Mouse (Mus musculus) liver, adult 2 months (tissue): ENCODE measurements around the gene Card11. TPM values are rescaled to one million over a fixed set of nuclear protein-coding genes. Genes with fewer than 3 reads are reported as not detected.

Experiments
- DNase-seq: peaks from one replicate; pipeline ENCODE4 v3.0.0-alpha.2; 2011; ENCODE audit warnings: low read depth, low spot score; ENCODE audit errors: extremely low read depth
- H3K27ac ChIP-seq: fragments of 200-500 bp; replicated peaks from 2 replicates; pipeline ENCODE4 v1.5.1; 2012; ENCODE audit warnings: low read depth, mild to moderate bottlenecking, control low read depth, inconsistent platforms, low read length; ENCODE audit not compliant: insufficient read depth
- H3K27me3 ChIP-seq: fragments of 200-500 bp; 2 replicates; pipeline ENCODE4 v1.6.1; 2012; ENCODE audit warnings: mild to moderate bottlenecking, moderate library complexity, low read length, inconsistent platforms; ENCODE audit not compliant: control insufficient read depth, insufficient read depth
- H3K36me3 ChIP-seq: fragments of 200-500 bp; 2 replicates; pipeline ENCODE4 v1.6.1; 2012; ENCODE audit warnings: low read length, inconsistent platforms; ENCODE audit not compliant: control insufficient read depth, insufficient read depth
- H3K4me1 ChIP-seq: fragments of 200-500 bp; 2 replicates; pipeline ENCODE4 v1.6.1; 2011; ENCODE audit warnings: low read length; ENCODE audit not compliant: control insufficient read depth, insufficient read depth
- H3K4me3 ChIP-seq: fragments of 200-500 bp; 2 replicates; pipeline ENCODE4 v1.5.1; 2011; ENCODE audit warnings: low read depth, mild to moderate bottlenecking, control low read depth, low read length, moderate library complexity; ENCODE audit not compliant: insufficient read depth
- H3K79me2 ChIP-seq: fragments of 200-500 bp; 2 replicates; pipeline ENCODE4 v1.6.1; 2012; ENCODE audit warnings: inconsistent platforms, mild to moderate bottlenecking, low read length, moderate library complexity; ENCODE audit not compliant: control insufficient read depth, insufficient read depth
- H3K9ac ChIP-seq: fragments of 200-500 bp; 2 replicates; pipeline ENCODE4 v1.6.1; 2012; ENCODE audit warnings: low read depth, mild to moderate bottlenecking, control low read depth, inconsistent platforms, low read length
- CTCF ChIP-seq: fragments of 200-500 bp; IDR thresholded peaks from 2 replicates; pipeline ENCODE4 v1.5.1; 2011; ENCODE audit warnings: low read depth, low read length, control low read depth
- POLR2A ChIP-seq: fragments of 200-500 bp; IDR thresholded peaks from 2 replicates; pipeline ENCODE4 v1.6.1; 2011; ENCODE audit warnings: low read length, control low read depth; ENCODE audit not compliant: insufficient read depth; ENCODE audit errors: extremely low read depth
- WGBS: fragments of 180-500 bp; shearing (Covaris S2); methylation state at CpG from one replicate; pipeline ENCODE4 v1.1.7; 2018; 5-methylcytosine and 5-hydroxymethylcytosine counted together
- polyA plus RNA-seq: library from polyadenylated mRNA; depleted of rRNA; stranded (reverse); fragments of >200 nt; gene quantifications from 2 replicates; pipeline ENCODE4 v1.2.3, GENCODE M21; 2012
- total RNA-seq: library from RNA; depleted of rRNA; stranded (reverse); fragments of >200 nt; gene quantifications from 2 replicates; pipeline ENCODE4 v1.2.3, GENCODE M21; 2014

Card11 gene
- total and polyA plus RNA-seq, 2 experiments, result 0.09 to 0.71 TPM

DNA sequence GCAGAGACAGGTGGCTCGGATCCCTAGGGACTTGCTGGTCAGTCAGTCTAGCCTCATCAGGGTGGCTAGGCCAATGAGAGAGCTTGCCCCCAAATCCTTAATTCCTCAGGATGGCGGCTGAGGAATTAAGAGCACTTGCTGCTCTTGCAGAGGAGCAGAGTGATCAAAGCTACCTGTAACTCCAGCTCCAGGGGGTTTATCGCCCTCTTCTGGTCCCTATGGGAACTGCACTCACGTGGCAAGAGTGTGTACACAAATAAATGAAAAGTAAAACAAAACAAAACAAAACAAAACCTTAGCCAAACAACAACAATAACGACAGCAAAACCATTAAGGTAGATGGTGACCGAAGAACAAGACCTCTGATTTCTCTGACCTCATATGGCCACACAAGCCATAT is 121.7 kb downstream of the Card11 start:
- TF ChIP-seq POLR2A, result no peak
- TF ChIP-seq CTCF, result peak; percentile 26; the same call in 1 of the 2 replicates
- H3K4me1 ChIP-seq, result no peaks in the 10 kb centered on the region
- no peaks in the 10 kb centered on the region for H3K79me2 ChIP-seq
- no peak overlapping the region for H3K27ac ChIP-seq
- no peak overlapping the region for H3K4me3 ChIP-seq
- H3K27me3 ChIP-seq, result no peaks in the 10 kb centered on the region
- H3K36me3 ChIP-seq, result no peaks in the 10 kb centered on the region
- no peak for DNase-seq
- H3K9ac ChIP-seq, result no peak overlapping the region
- 76% methylated on average over 6 of the region's 6 CpGs for WGBS

DNA sequence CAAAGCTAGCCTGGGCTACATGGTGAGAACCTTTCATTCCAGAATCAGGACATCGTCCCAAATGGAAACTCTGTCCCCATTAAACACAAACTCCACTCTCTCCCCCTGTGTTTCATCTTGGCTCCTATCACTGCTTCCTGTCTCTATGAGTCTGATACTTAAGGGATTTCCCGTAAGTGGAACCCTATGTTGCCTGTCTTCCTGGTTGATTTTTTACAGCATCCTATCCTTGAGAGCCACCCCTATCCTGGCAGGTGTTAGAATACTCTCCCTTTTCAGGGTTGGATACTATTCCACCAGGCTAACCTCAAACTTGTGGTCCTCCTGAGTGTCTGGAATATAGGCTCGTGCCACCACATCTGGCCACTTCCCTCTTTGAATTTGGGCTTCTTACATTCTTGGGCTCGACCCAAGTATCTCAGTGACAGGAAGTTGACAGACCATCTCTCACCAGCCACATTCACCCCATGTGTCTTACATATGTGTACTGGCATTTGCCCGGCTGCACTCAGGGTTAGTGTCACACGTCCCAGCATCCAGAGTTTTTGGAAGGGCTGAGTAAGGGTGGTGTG is 126.6 kb downstream of the Card11 start:
- no peaks in the 10 kb centered on the region for H3K36me3 ChIP-seq
- H3K4me1 ChIP-seq, result no peaks in the 10 kb centered on the region
- no peak overlapping the region for H3K27ac ChIP-seq
- no peak overlapping the region for H3K4me3 ChIP-seq
- no peaks in the 10 kb centered on the region for H3K79me2 ChIP-seq
- WGBS, result 72% methylated on average over 6 of the region's 6 CpGs
- no peak for DNase-seq
- H3K9ac ChIP-seq, result no peak overlapping the region
- TF ChIP-seq POLR2A (no peak), CTCF (no peak)
- H3K27me3 ChIP-seq, result no peaks in the 10 kb centered on the region

DNA sequence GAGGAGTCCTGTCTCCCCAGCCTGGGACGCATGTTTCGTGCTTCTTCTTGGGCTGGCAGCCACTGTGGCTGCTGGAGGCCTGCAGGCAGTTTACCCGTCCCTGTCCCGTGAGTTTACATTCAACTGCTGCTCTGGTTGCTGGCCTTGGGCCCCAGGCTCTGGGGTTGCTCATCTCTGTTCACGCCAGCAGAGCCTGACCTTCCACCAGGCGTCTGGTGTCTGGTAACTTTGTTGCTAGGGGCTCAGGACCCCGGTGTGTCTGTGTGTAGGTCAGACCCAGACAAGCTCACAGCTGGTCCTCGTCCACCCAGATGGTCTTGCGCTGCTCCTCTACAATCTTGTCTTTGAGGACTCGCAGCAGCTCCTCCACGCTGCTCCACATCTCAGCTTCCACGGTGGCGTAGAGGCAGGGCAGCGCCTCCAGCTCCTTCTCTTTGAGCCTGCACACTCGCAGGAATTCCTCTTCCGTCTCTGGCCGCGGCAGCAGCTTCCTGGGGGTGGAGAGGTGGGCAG is 127.3 kb downstream of the Card11 start:
- H3K4me3 ChIP-seq, result no peak overlapping the region
- no peak overlapping the region for H3K27ac ChIP-seq
- no peaks in the 10 kb centered on the region for H3K79me2 ChIP-seq
- H3K4me1 ChIP-seq, result no peaks in the 10 kb centered on the region
- no peak for DNase-seq
- no peaks in the 10 kb centered on the region for H3K36me3 ChIP-seq
- H3K27me3 ChIP-seq, result no peaks in the 10 kb centered on the region
- no peak for TF ChIP-seq CTCF
- no peak for TF ChIP-seq POLR2A
- 58% methylated on average over 18 of the region's 18 CpGs for WGBS
- H3K9ac ChIP-seq, result no peak overlapping the region

DNA sequence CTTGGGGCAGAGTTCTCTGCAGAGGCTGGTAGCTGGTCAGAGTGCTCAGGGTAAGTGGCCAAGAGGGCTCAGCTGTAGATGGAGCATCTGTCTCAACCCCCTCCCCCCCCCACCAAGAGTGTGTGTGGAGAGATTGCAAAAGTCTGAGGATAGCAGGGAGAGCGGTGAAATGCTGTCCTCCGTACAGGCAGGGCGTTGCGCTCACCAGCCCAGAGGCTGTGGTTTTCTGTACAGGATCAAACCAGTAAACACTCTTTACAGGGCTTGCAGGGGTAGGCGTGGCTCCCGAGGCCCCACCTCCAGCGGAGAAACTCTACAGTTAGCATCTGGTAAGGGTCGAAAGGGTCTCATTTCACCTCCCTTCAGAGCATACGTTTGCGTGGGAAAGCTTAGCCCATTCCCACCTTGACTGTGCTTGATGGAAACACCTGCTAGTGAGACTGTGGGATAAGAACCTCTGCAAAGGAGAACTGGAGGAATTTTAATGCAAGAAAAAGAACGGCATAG is 127.8 kb downstream of the Card11 start:
- no peaks in the 10 kb centered on the region for H3K79me2 ChIP-seq
- no peaks in the 10 kb centered on the region for H3K4me1 ChIP-seq
- H3K36me3 ChIP-seq, result no peaks in the 10 kb centered on the region
- DNase-seq, result no peak
- no peak for TF ChIP-seq POLR2A
- no peak for TF ChIP-seq CTCF
- 54% methylated on average over 11 of the region's 11 CpGs for WGBS
- H3K9ac ChIP-seq, result no peak overlapping the region
- no peaks in the 10 kb centered on the region for H3K27me3 ChIP-seq
- no peak overlapping the region for H3K27ac ChIP-seq
- H3K4me3 ChIP-seq, result no peak overlapping the region

DNA sequence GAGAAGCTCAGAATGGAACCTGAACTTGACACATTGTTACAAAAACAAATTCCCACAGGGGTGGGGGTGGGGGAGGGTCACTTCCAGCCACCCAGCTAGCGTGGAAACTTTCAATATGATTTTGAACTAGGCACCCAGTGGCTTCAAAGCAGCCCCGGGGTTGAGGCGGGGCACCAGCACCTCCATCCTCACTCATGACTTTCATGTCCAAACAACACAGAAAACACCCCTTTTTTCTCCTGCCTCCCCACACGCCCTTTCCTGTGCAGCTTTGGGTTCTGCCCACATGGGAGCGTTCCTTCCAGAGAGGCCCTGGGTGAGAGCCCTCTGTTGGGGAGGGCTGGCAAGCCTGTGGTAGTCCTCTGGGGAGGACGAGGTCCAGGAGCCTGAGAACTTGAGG is 129.1 kb downstream of the Card11 start:
- no peak for DNase-seq
- Histone ChIP-seq H3K27ac (no peak overlapping the region), H3K36me3 (no peaks in the 10 kb centered on the region), H3K27me3 (no peaks in the 10 kb centered on the region), H3K4me1 (no peaks in the 10 kb centered on the region), H3K9ac (no peak overlapping the region), H3K79me2 (no peaks in the 10 kb centered on the region), H3K4me3 (no peak overlapping the region)
- 70% methylated on average over 6 of the region's 6 CpGs for WGBS
- no peak for TF ChIP-seq POLR2A
- no peak for TF ChIP-seq CTCF

DNA sequence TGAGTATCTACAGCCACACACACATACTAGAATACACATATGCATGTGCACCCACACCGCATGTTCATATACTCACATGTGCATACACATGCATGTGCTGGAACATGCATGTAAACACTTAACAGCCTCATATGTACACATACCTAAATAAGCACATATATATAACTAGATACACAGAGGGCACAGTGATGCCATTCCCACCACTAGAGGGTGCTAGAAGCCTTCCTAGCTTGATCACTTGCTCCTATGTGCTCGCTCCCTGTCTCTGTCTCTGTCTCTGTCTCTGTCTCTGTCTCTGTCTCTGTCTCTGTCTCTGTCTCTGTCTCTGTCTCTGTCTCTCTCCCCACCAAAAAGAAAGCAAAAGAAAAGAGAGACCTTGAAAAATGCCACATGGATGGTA is 131.3 kb downstream of the Card11 start:
- Histone ChIP-seq H3K4me3 (no peak overlapping the region), H3K9ac (no peak overlapping the region), H3K27me3 (no peaks in the 10 kb centered on the region), H3K36me3 (no peaks in the 10 kb centered on the region), H3K79me2 (no peaks in the 10 kb centered on the region), H3K27ac (no peak overlapping the region), H3K4me1 (no peaks in the 10 kb centered on the region)
- TF ChIP-seq POLR2A (no peak), CTCF (peak; percentile 70)
- peak; percentile 57 for DNase-seq
- WGBS, result 73% methylated on average over 2 of the region's 2 CpGs
